Mouse (Mus musculus) heart, postnatal 14 days (tissue): ENCODE data around the gene Smim23. TPM values are rescaled to one million over a fixed set of nuclear protein-coding genes. Genes with fewer than 3 reads are reported as not detected.

Source experiments
- DNase-seq, 2 experiments: peaks; one replicate each; pipeline ENCODE4 v3.0.0; 2021 to 2022
- intact Hi-C: fragments of 180-260 bp; cut with DNase I; formaldehyde crosslinking; loops from one replicate; pipeline ENCODE4 v1.15.1; 2025
- total RNA-seq, 2 experiments: library from RNA; stranded (reverse); gene quantifications; 2 replicates each; pipeline ENCODE4 v1.2.3; 2021

Smim23 gene
- total RNA-seq, 2 experiments from 2014 or later = not detected

DNA sequence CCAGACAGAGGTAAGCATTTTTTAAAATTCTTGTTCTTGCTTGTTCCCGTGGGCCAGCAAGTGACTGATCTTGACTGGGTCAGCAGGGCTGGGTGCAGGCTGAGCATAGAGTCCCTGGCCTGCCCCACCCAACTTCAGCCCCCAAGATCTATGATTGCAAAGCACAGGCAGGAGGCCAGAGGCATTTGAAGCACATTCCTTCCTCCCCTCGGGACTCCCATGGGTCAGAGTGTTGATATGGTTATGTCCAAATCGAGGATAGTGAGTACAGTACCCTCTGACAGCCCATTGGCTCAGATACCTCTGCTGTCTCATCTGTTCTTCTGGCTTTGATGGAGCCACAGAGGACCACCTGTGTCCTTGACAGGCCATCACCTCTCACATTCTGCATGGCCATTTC lies 41.7 kb downstream of the Smim23 start:
- intact Hi-C loops = no loop called here
- peak in 1 of 2 experiments; percentile 11 for DNase-seq

DNA sequence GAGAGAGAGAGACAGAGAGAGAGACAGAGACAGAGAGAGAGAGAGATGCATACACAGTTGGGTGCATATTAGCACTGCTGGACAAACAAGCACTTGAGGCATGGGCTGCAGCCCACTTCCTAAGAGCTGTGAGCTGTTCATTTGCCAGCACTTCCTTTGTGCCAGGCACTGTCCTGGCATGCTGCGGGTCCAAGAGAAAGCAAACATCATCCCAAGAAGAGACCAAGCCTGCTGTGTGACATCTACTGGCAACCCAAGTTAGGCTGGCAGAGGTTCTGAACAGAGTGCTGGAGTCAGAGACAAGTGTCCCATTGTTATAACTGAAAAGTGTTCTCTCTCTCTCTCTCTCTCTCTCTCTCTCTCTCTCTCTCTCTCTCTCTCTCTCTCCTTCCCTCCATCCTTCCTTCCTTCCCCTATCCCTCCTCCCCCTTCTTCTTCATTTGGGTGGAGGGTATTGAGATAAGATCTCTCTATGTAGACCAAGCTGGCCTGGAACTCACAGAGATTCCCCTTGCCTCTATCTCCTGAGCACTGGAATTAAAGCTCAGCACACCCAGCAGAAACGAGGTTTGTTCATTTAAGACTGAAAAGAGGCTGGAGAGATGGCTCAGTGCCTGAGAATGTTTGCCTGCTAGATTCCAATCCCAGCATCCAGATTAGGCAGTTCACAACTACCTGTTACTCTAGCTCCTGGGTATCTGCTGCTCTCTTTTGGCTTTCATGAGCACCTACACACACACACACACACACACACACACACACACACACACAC lies 42.6 kb downstream of the Smim23 start:
- intact Hi-C loops = no loop called here

DNA sequence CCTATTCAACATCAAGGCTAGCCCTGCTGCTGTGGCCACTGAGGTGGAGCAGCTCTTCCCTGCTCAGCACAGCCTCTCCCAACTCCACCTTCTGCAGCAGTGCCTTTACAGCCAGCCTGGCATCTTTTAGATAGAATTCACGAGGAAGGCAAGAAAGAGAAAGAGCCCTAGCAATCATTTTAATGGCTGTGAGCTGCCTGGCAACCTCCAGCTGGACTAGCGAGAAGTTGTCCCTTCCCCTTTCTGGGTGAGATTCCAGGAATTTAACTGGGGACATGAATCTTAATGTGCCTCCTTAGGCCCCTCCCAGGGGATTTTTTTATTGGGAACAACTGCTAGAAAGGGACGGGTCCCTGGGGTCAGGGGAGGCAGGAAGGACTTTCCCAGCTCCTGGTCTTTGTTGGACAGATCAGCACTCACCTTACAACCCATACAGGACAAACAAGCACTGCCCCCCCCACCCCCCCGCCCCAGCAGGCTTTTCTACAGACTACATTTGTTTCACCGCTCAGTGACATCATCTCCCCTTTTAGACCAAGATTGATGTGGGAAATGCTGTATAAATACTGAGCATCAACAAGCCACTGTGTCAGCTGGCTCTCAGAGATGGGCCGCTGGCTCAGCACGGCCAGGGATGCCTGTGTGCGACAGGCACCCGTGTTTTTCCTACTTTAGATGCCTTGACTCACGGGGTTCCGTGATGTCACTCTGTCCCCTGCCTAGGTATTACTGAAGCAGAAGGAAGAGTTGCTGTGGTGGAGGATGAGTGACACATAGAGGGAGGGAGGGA lies 43.5 kb downstream of the Smim23 start:
- intact Hi-C loops = no loop called here
- no peak for DNase-seq

More for the DNA sequence above, 42.6 kb downstream of the Smim23 start:
- DNase-seq = no peak

DNA sequence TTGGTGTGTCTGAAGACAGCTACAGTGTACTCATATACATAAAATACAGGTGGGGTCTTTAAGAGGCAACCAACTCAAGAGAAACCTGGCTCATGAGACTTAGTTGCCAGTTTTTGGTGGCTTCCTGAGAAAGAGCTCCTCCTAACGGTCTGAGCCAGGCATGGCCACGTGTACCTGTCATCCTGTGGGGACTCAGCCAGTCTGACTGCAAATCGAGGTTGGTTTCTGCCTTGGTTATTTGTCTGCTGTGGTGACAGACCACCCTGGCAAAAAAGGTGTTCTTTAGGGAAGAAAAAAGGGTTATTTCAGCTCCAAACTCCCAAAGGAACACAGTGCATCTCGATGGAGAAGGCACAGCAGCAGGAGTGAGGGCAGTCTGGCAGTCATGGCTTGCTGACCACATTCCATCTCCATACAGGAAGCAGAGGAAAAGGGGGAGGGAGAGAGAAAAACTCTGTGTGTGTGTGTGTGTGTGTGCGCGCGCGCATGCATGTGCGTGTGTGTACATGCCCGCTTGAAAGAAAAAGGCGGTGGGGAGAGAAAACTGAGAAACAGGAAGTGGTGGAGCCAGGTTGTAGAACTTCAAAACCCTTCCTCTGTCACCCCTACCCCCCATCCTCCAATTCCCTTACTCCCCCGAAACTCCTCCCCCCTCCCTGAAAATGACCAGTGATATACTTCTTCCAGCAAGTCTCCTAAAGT lies 55.6 kb downstream of the Smim23 start:
- intact Hi-C loops = no loop called here
- no peak for DNase-seq

Other genes with a start within 250 kb of the Smim23 start
- gene Fbxw11, start 181.9 kb downstream of the Smim23 start, total RNA-seq = 10 to 100 TPM; 51.0 to 55.4 TPM